Mouse (Mus musculus): ENCODE data around the gene Grem1. TPM values are rescaled to one million over a fixed set of nuclear protein-coding genes. Genes with fewer than 3 reads are reported as not detected.

The Grem1 gene
- total and polyA plus RNA-seq, 3 experiments = not detected

GRCm38 (mm10) chr2:113696222-113696621 lies 62.2 kb downstream of the Grem1 start:
- Histone ChIP-seq H3K79me2 (replicated peaks; ENCODE audit: control insufficient read depth, extremely low read depth, insufficient read depth, poor library complexity, severe bottlenecking) (no peaks in the 10 kb centered on the region), H3K4me2 (ENCODE audit: insufficient read depth, low read depth, poor library complexity, severe bottlenecking) (no peak overlapping the region), H3K27ac (ENCODE audit: insufficient read depth, low read depth) (no peak overlapping the region), H3K4me3 (replicated peaks in 1 of 3; ENCODE audit: low read depth in 2 of 3, low read length in 2 of 3, poor library complexity in 1 of 3) (no peak overlapping the region), H3K4me1 (ENCODE audit: control insufficient read depth in 1 of 2, insufficient read depth in 2 of 2) (no peaks in the 10 kb centered on the region), H3K27me3 (replicated peaks) (no peaks in the 10 kb centered on the region), H3K9ac (ENCODE audit: insufficient read depth, low read depth) (no peak overlapping the region), H3K36me3 (replicated peaks in 1 of 2; ENCODE audit: control insufficient read depth in 1 of 2, insufficient read depth in 1 of 2, low read length in 1 of 2) (no peaks in the 10 kb centered on the region), H3K9me3 (replicated peaks; ENCODE audit: low read length) (no peaks in the 10 kb centered on the region)
- no peak for TF ChIP-seq EP300 (IDR thresholded peaks at IDR 0.05; ENCODE audit: low read length)
- TF ChIP-seq ZKSCAN1 (IDR thresholded peaks at IDR 0.05; ENCODE audit: borderline replicate concordance, low read depth, low read length) = no peak
- TF ChIP-seq JUN (IDR thresholded peaks at IDR 0.05; ENCODE audit: insufficient read depth, low read depth, low read length) = no peak
- no peak for TF ChIP-seq CTCF (conservative IDR thresholded peaks at IDR 0.05 in 1 of 2, IDR thresholded peaks at IDR 0.05 in 1 of 2; ENCODE audit: low read depth in 2 of 2, low read length in 2 of 2)
- no peak for TF ChIP-seq MYC (IDR thresholded peaks at IDR 0.05; ENCODE audit: low read depth, low read length)
- TF ChIP-seq UBTF (IDR thresholded peaks at IDR 0.05; ENCODE audit: low read depth, low read length) = no peak
- no peak for TF ChIP-seq KAT2A (IDR thresholded peaks at IDR 0.05; ENCODE audit: insufficient replicate concordance, low read length)
- TF ChIP-seq MAZ (IDR thresholded peaks at IDR 0.05; ENCODE audit: low read depth, low read length) = no peak
- TF ChIP-seq BHLHE40 (IDR thresholded peaks at IDR 0.05; ENCODE audit: low read depth, low read length) = no peak
- no peak for TF ChIP-seq ZNF384 (IDR thresholded peaks at IDR 0.05; ENCODE audit: low read depth, low read length)
- DNase-seq (ENCODE audit: extremely low read depth) = no peak
- dilution Hi-C loops (cut with MboI; ENCODE audit: extremely low pct_ligation_motif_present, extremely low pct_unique_long_range_greater_than_20kb, low sequenced_read_pairs) = no loop called here
- in situ Hi-C loops (cut with MboI; ENCODE audit: low pct_ligation_motif_present, low pct_unique_long_range_greater_than_20kb, low sequenced_read_pairs) = no loop called here

Other genes starting within 250 kb of the Grem1 start
- gene Scg5, start 70.5 kb upstream of the Grem1 start, total RNA-seq (2012; rRNA removed) = 0.25 TPM in 1 of 2 replicates, not detected in the other
- not detected in 2 replicates for gene Scg5, start 70.5 kb upstream of the Grem1 start, total RNA-seq (2014; rRNA removed)
- not detected in 2 replicates for gene Scg5, start 70.5 kb upstream of the Grem1 start, polyA plus RNA-seq (2012; ENCODE audit: insufficient read length, low read depth)
- 22.3 and 22.5 TPM in 2 replicates for gene Arhgap11a, start 90.0 kb upstream of the Grem1 start, total RNA-seq (2012; rRNA removed)
- gene Arhgap11a, start 90.0 kb upstream of the Grem1 start, total RNA-seq (2014; rRNA removed) = 21.6 and 22.4 TPM in 2 replicates
- gene Arhgap11a, start 90.0 kb upstream of the Grem1 start, polyA plus RNA-seq (2012; ENCODE audit: insufficient read length, low read depth) = 68.9 and 74.0 TPM in 2 replicates